Mouse (Mus musculus) olfactory bulb, adult 2 months (tissue): ENCODE measurements at regions not wholly inside any gene's neighbourhood (a gene's known extent, or its start where the extent isn't known, plus 50 kb on each side); places are given as distances from the start of the nearest gene placed in this dataset.

ENCODE experiments used
- CTCF ChIP-seq: fragments of 200-500 bp; IDR thresholded peaks from 2 replicates; pipeline ENCODE4 v1.5.1; 2012; ENCODE audit warnings: low read depth, mild to moderate bottlenecking, low read length, moderate library complexity; ENCODE audit not compliant: insufficient read depth
- POLR2A ChIP-seq: fragments of 200-500 bp; IDR thresholded peaks from 2 replicates; pipeline ENCODE4 v1.6.1; 2012; ENCODE audit warnings: mild to moderate bottlenecking, low read depth, low read length, moderate library complexity; ENCODE audit not compliant: insufficient read depth

- TF ChIP-seq CTCF: no peak
- TF ChIP-seq POLR2A: no peak
Measured at GRCm38 (mm10) chr6:89008614-89009171, 106.6 kb downstream of the Tpra1 start.
